Mouse (Mus musculus) spleen, postnatal 0 days (tissue): ENCODE measurements around the gene Slc27a4. TPM values are rescaled to one million over a fixed set of nuclear protein-coding genes. Genes with fewer than 3 reads are reported as not detected.

Source experiments
- polyA plus RNA-seq: library from polyadenylated mRNA; unstranded; fragments of >200 nt; fragmentation: Nextera tagmentation; extraction: Ambion mirVana; gene quantifications from 2 replicates; pipeline ENCODE4 v1.2.1, GENCODE M21; 2015

The Slc27a4 gene
- 6.4 and 9.0 TPM in 2 replicates for polyA plus RNA-seq

DNA sequence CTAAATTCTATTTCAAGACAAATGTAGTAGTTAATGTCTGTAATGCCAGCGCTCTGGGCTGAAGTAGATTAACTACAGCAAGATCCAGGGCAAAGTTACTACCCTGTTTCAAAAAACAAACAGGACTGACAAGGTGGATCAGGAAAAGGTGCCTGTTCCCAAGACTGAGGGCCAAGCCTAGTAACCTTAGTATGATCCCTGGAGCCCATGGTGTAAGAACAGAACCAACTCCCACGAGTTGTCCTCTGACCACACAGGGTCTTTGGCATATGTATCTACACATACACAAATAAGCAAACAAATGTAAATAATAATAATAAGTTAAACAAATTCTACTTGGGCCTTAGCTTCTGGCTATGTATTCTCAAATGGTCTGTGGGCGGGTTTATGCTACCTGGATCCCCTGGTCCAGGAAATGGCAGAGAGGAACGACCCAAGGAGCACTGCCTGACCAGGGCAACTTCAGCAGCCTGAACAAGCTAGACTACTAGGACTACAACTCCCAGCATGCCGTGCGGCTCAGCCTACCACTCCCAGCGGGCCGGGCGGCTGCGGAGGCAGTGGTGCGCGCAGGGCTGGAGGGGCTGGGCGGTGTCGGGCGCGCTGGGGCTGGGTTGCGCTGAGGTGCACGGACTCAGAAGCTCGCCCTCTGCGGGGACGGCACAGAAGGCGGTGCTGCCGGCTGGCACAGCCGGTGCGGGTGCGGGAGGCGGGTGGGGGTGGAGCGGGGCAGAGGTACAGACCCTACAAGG is at the start of gene Slc27a4:
Gene Slc27a4 (plus strand): TSS at position 560 of the 752 bp plus-strand sequence.

DNA sequence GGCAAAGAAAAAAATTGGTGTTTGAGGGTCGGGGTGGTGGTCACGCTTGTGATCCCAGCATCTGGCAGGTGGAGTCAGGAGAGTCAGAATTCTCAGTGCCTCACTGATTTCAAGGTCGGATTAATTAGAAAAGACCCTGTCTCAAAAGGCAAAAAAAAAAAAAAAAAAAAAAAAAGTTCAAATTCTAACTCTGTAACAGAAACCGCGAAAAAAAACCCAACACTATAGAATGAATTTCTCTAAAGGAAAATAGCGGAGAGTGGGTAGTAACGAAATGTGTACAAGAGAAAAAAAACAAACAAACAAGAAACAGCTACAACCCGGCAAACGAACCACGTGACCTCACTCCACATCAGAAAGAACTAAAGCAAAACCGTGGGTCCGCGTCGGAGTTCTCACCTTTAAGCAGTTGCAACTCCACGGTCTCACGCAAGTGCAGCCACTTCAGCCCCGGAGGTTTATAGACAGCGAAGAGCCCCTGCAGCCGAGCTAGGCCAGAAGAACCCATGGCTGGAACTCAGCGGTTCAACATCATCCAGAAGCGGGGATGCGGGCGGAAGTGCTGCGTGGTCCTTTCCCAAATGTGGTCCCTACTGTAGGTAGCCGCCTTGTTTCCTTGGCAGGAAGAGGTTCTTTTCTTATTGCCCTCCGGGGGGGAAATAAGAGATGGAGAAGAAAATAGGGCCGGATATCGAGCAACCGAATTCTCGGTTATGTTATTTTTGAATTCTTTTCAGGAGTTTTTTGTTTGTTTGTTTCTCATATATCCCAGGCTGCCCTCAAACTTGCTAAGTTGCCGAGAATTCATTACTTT is 15.1 kb upstream of the Slc27a4 start, which contains the start of gene Coq4:
Gene Coq4 (plus strand): TSS at position 390 of the 814 bp plus-strand sequence.

DNA sequence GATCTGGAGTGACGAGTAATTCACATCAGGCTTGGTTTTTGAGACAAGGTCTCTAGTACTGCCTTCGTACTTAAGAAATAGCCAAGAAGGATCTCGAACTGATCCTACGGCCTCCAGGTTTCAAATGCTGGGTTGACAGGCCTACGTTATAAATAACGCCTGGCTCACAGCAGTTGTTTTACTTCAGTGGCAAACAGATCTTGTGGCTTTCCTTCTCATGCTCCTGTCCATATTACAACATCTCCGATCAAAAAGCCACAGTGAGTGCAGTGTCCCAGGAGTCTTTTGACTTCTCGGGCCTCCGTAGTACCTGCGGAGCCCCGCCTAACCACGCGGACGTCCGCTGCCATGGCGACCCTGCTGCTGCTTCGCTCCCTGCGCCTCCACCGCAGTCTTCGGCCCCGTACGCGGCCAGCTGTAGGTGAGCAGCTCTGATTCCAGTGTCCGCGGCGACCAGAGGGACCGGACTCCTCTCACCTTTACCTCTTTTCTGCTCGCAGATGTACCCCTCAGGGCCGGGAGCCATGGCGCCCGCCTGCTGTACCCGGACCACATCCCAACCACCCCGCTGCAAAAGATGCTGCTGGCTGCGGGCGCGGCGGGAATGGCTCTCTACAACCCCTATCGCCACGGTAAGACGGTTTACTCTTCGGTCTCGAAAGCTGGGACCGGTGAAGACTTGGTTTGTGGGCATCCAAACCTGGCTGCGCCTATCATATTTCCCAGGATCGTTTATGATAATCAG is 14.3 kb upstream of the Slc27a4 start, which contains the start of gene Trub2:
Gene Trub2 (minus strand): TSS at position 566 of the 745 bp plus-strand sequence.

DNA sequence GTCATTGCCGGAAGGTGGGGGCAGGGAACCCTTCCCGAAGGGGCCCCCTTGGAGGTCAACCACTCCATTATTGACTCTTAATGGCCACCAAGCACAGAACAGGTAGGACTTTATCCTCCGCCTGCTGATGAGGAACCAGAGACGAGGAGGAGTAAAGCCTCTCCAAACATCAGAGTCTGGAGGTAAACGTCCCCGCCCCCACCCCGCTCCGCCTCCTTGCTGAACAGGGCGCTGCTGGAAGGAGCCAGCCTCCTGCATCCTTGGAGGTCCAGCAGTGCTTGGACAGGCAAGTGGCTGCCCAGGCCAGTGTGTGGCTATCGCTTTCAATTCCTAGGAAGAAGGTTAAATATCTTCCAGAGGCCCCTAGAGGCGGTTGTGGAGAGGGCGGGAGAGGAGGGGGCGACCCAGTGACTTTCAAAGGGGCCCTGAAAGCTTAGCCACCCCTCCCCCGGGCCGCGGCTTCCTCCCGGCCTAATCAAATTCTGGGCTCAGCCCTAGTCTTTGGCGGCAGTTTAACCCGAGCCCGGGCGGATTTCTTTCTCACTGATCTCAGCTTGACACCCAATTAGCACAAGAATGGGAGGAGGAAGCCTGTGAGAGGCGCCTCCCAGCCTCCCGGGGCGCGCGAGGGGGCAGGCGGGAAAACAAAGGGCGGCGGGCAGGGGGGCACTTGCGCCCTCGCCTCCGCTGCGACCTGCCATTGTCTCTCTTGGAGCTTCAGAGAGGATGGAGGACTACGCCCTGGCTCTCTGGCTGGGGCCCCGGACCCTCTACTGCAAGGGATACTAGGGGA is 17.8 kb downstream of the Slc27a4 start, which contains the start of gene Urm1:
Gene Urm1 (plus strand): TSS at position 51 of the 793 bp plus-strand sequence.

Other genes with a start within 250 kb of the Slc27a4 start
- 8.5 and 9.5 TPM in 2 replicates for gene Rapgef1, start 182.9 kb upstream of the Slc27a4 start, polyA plus RNA-seq
- gene Gm13420, start 50.9 kb upstream of the Slc27a4 start, polyA plus RNA-seq, result not detected in 2 replicates
- not detected in 2 replicates for gene Gm13547, start 43.3 kb upstream of the Slc27a4 start, polyA plus RNA-seq
- 13.5 and 13.9 TPM in 2 replicates for gene Coq4, start 15.1 kb upstream of the Slc27a4 start, polyA plus RNA-seq
- gene Trub2, start 14.1 kb upstream of the Slc27a4 start, polyA plus RNA-seq, result 18.4 and 20.7 TPM in 2 replicates
- gene Urm1, start 17.4 kb downstream of the Slc27a4 start, polyA plus RNA-seq, result 11.2 and 14.0 TPM in 2 replicates
- 27.7 and 27.9 TPM in 2 replicates for gene Cercam, start 66.5 kb downstream of the Slc27a4 start, polyA plus RNA-seq
- gene Odf2, start 86.6 kb downstream of the Slc27a4 start, polyA plus RNA-seq, result 51.8 and 52.4 TPM in 2 replicates
- 28.8 and 30.2 TPM in 2 replicates for gene Gle1, start 132.8 kb downstream of the Slc27a4 start, polyA plus RNA-seq
- 23.0 and 27.3 TPM in 2 replicates for gene Sptan1, start 162.9 kb downstream of the Slc27a4 start, polyA plus RNA-seq
- gene Wdr34, start 246.2 kb downstream of the Slc27a4 start, polyA plus RNA-seq, result 18.2 and 19.8 TPM in 2 replicates